Mouse (Mus musculus) intestine, embryonic 14.5 days (tissue): ENCODE measurements around the gene Moap1. TPM values are rescaled to one million over a fixed set of nuclear protein-coding genes. Genes with fewer than 3 reads are reported as not detected.

Experiments
- ATAC-seq: fragments of 200-750 bp; cut with Nextera tagmentation; replicated peaks from 2 replicates; pipeline ENCODE4 v1.8.0; 2017; ENCODE audit warnings: low read depth, moderate number of reproducible peaks, moderate TSS enrichment, moderate library complexity; ENCODE audit not compliant: low FRiP score, low TSS enrichment
- DNase-seq: peaks from one replicate; pipeline ENCODE4 v3.0.0-alpha.2; 2018; ENCODE audit warnings: low spot score
- H3K27ac ChIP-seq: fragments of 300-500 bp; sonication (generic); 2 replicates; pipeline ENCODE4 v1.5.1; 2014; ENCODE audit warnings: low read depth, mild to moderate bottlenecking, control low read depth
- H3K27me3 ChIP-seq: fragments of 300-500 bp; sonication (generic); replicated peaks from 2 replicates; pipeline ENCODE4 v1.6.1; 2014; ENCODE audit warnings: low read length, control low read depth; ENCODE audit not compliant: control insufficient read depth, insufficient read depth
- H3K36me3 ChIP-seq: fragments of 300-500 bp; sonication (generic); 2 replicates; pipeline ENCODE4 v1.6.1; 2014; ENCODE audit warnings: low read length, control low read depth; ENCODE audit not compliant: control insufficient read depth, insufficient read depth
- H3K4me1 ChIP-seq: fragments of 300-500 bp; sonication (generic); replicated peaks from 2 replicates; pipeline ENCODE4 v1.6.1; 2014; ENCODE audit warnings: low read length, control low read depth, mixed read lengths; ENCODE audit not compliant: control insufficient read depth, insufficient read depth
- H3K4me2 ChIP-seq: fragments of 300-500 bp; sonication (generic); 2 replicates; pipeline ENCODE4 v1.6.1; 2014; ENCODE audit warnings: low read length
- H3K4me3 ChIP-seq: fragments of 300-500 bp; sonication (generic); 2 replicates; pipeline ENCODE4 v1.5.1; 2014; ENCODE audit warnings: low read depth, low read length, control low read depth, mixed read lengths
- H3K9ac ChIP-seq: fragments of 300-500 bp; sonication (generic); 2 replicates; pipeline ENCODE4 v1.6.1; 2014; ENCODE audit warnings: mild to moderate bottlenecking, low read length
- H3K9me3 ChIP-seq: fragments of 300-500 bp; sonication (generic); 2 replicates; pipeline ENCODE4 v1.6.1; 2016; ENCODE audit warnings: low read length, control low read depth; ENCODE audit not compliant: control insufficient read depth
- WGBS: fragments of 180-500 bp; shearing (Covaris S2); extraction: QIAGEN DNeasy Blood & Tissue Kit; methylation state at CpG from one replicate; pipeline ENCODE4 v1.1.7; 2014; 5-methylcytosine and 5-hydroxymethylcytosine counted together
- polyA plus RNA-seq: library from polyadenylated mRNA; unstranded; fragments of >200 nt; fragmentation: Nextera tagmentation; extraction: Ambion mirVana; gene quantifications from 2 replicates; pipeline ENCODE4 v1.2.1, GENCODE M21; 2014

The Moap1 gene
- polyA plus RNA-seq, 1 experiment from 2014 or later: 21.0 TPM

- Histone ChIP-seq H3K27ac (peak overlapping the region; percentile 67), H3K4me3 (no peak overlapping the region), H3K9me3 (no peaks in the 10 kb centered on the region), H3K4me1 (peaks cover 12% of the 10 kb centered on the region), H3K36me3 (no peaks in the 10 kb centered on the region), H3K9ac (no peak overlapping the region), H3K4me2 (peak overlapping the region; percentile 38), H3K27me3 (no peaks in the 10 kb centered on the region)
- ATAC-seq (peak; percentile 74), DNase-seq (no peak)
- WGBS: 24% methylated on average over 16 of the region's 16 CpGs
Measured at GRCm38 (mm10) chr12:102730798-102731619, 12.5 kb downstream of the Moap1 start.

GRCm38 (mm10) chr12:102729855-102730797 lies 13.3 kb downstream of the Moap1 start:
- peaks cover 12% of the 10 kb centered on the region for H3K4me1 ChIP-seq
- no peaks in the 10 kb centered on the region for H3K27me3 ChIP-seq
- no peaks in the 10 kb centered on the region for H3K36me3 ChIP-seq
- ATAC-seq: peak; percentile 96
- H3K27ac ChIP-seq: peak overlapping the region; percentile 67
- no peak overlapping the region for H3K9ac ChIP-seq
- WGBS: 32% methylated on average over 26 of the region's 26 CpGs
- no peaks in the 10 kb centered on the region for H3K9me3 ChIP-seq
- no peak overlapping the region for H3K4me3 ChIP-seq
- peak; percentile 82 for DNase-seq
- H3K4me2 ChIP-seq: peak overlapping the region; percentile 38

GRCm38 (mm10) chr12:102725761-102726175 lies 17.7 kb downstream of the Moap1 start:
- Histone ChIP-seq H3K36me3 (no peaks in the 10 kb centered on the region), H3K4me3 (no peak overlapping the region), H3K4me2 (no peak overlapping the region), H3K9ac (no peak overlapping the region), H3K27ac (no peak overlapping the region), H3K27me3 (no peaks in the 10 kb centered on the region), H3K4me1 (peaks cover 6% of the 10 kb centered on the region; the same call in 1 of the 2 replicates), H3K9me3 (no peaks in the 10 kb centered on the region)
- 65% methylated on average over 7 of the region's 7 CpGs for WGBS
- ATAC-seq (no peak), DNase-seq (no peak)

- peaks cover 2% of the 10 kb centered on the region; the same call in 1 of the 2 replicates for H3K4me1 ChIP-seq
- ATAC-seq (no peak), DNase-seq (no peak)
- H3K4me3 ChIP-seq: no peak overlapping the region
- H3K27ac ChIP-seq: no peak overlapping the region
- H3K9me3 ChIP-seq: no peaks in the 10 kb centered on the region
- H3K4me2 ChIP-seq: no peak overlapping the region
- 91% methylated on average over 6 of the region's 6 CpGs for WGBS
- H3K36me3 ChIP-seq: no peaks in the 10 kb centered on the region
- no peak overlapping the region for H3K9ac ChIP-seq
- no peaks in the 10 kb centered on the region for H3K27me3 ChIP-seq
Measured at GRCm38 (mm10) chr12:102725146-102725545, 18.3 kb downstream of the Moap1 start.

- ATAC-seq (no peak), DNase-seq (no peak)
- H3K9ac ChIP-seq: no peak overlapping the region
- no peaks in the 10 kb centered on the region for H3K4me1 ChIP-seq
- H3K9me3 ChIP-seq: no peaks in the 10 kb centered on the region
- 71% methylated on average over 6 of the region's 6 CpGs for WGBS
- H3K4me3 ChIP-seq: no peak overlapping the region
- H3K36me3 ChIP-seq: no peaks in the 10 kb centered on the region
- H3K27me3 ChIP-seq: no peaks in the 10 kb centered on the region
- no peak overlapping the region for H3K27ac ChIP-seq
- no peak overlapping the region for H3K4me2 ChIP-seq
Measured at GRCm38 (mm10) chr12:102723861-102724260, 19.6 kb downstream of the Moap1 start.

GRCm38 (mm10) chr12:102722966-102723365 lies 20.5 kb downstream of the Moap1 start:
- no peak overlapping the region for H3K4me3 ChIP-seq
- no peaks in the 10 kb centered on the region for H3K27me3 ChIP-seq
- no peaks in the 10 kb centered on the region for H3K4me1 ChIP-seq
- 63% methylated on average over 8 of the region's 8 CpGs for WGBS
- no peak overlapping the region for H3K4me2 ChIP-seq
- H3K9me3 ChIP-seq: no peaks in the 10 kb centered on the region
- H3K36me3 ChIP-seq: no peaks in the 10 kb centered on the region
- no peak for ATAC-seq
- DNase-seq: no peak
- no peak overlapping the region for H3K27ac ChIP-seq
- H3K9ac ChIP-seq: no peak overlapping the region

- H3K4me2 ChIP-seq: no peak overlapping the region
- no peaks in the 10 kb centered on the region for H3K4me1 ChIP-seq
- no peak overlapping the region for H3K4me3 ChIP-seq
- ATAC-seq (no peak), DNase-seq (no peak)
- H3K9me3 ChIP-seq: no peaks in the 10 kb centered on the region
- H3K27ac ChIP-seq: no peak overlapping the region
- H3K36me3 ChIP-seq: no peaks in the 10 kb centered on the region
- H3K27me3 ChIP-seq: no peaks in the 10 kb centered on the region
- 53% methylated on average over 11 of the region's 11 CpGs for WGBS
- H3K9ac ChIP-seq: no peak overlapping the region
Measured at GRCm38 (mm10) chr12:102722451-102722850, 21.0 kb downstream of the Moap1 start.

GRCm38 (mm10) chr12:102719552-102720315 lies 23.7 kb downstream of the Moap1 start:
- Histone ChIP-seq H3K27ac (no peak overlapping the region), H3K4me3 (no peak overlapping the region), H3K9me3 (no peaks in the 10 kb centered on the region), H3K4me1 (no peaks in the 10 kb centered on the region), H3K9ac (no peak overlapping the region), H3K36me3 (no peaks in the 10 kb centered on the region), H3K4me2 (peak overlapping the region; percentile 22; the same call in 1 of the 2 replicates), H3K27me3 (no peaks in the 10 kb centered on the region)
- WGBS: 24% methylated on average over 13 of the region's 13 CpGs
- DNase-seq (peak; percentile 74), ATAC-seq (no peak; the same call in 1 of the 2 replicates)
